Mouse (Mus musculus) bone marrow macrophage, adult 2 months (primary cell): ENCODE data around the gene Sulf2.
"Not testable (repeated sequence)": the region's sequence is repeated elsewhere in the genome, so short reads cannot be mapped to it uniquely, and the experiment has no call there.

Experiments used
- CTCF ChIP-seq: IDR thresholded peaks from 2 replicates; pipeline ENCODE4 v1.5.1; 2012; ENCODE audit warnings: low read depth, mild to moderate bottlenecking, low read length, moderate library complexity
- POLR2A ChIP-seq: IDR thresholded peaks from 2 replicates; pipeline ENCODE4 v1.6.1; 2012; ENCODE audit warnings: mild to moderate bottlenecking, low read depth, low read length, borderline replicate concordance

DNA sequence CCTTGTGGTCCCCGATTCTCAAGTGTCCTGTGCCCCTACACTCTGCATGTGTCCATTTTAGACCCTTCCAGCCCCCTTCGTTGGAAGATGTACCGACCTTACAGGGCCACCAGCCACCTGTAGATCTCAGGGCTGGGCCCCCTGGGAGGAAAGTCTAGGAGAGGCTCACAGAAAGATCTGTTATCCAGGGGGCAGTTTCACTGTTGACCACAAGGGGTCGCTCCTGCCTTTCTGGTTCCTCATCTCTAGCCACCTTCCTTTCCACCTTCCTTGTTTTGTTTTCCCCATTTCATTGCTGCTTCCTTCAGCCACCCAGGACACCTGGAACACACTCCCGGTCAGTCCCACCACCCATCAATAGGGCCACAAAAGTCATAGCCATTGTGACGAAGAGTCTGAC, 70.5 kb downstream of the Sulf2 start:
- TF ChIP-seq CTCF = peak; percentile 80
- TF ChIP-seq POLR2A = not testable (repeated sequence)
